Mouse (Mus musculus) thymus, postnatal 36 days (tissue): Measurements from ENCODE around the gene Tmem242.

ENCODE experiments used
- DNase-seq, 2 experiments: peaks; one replicate each; pipeline ENCODE4 v3.0.0; 2022; ENCODE audit warnings: mixed read lengths in 2 of 2

Gene Tmem242

DNA sequence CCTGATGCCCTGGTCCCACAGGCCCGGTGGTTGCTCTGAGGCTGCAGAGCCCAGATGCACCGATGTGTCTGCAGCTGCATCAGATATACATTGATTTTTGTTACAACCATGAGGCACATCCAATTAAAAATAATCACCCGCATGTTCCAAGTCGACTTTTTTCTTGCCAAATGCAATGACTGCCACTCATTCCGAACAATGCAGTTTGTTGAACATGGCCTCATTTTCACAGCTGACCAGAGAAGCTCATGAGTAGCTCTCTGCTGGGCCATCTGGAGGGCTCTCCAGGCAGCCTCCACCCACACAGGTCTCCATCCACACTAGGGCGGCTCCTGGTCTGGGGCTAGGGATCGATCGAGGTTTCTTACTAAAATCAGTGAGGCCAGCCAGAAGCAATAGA is 67.1 kb downstream of the Tmem242 start:
- no peak for DNase-seq

DNA sequence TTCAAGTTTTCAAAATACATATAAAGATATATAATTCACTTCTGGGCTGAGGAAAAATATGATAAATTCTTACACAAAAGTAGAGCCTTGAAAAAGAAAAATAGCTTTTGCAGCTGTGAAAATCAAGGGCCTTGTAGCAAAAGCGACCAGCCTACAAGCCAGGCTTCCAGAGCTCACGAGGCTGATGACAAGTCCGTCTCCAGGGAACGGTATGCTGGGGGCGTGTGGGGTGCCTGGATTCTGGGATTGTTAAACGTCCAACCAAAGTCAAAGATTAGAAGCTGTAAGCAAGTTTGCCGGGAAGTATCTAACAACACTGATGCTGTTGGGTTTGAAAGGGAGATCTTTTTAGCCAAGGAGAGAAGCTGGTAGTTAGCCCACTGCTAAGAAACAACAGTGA is 68.5 kb downstream of the Tmem242 start:
- DNase-seq: no peak

DNA sequence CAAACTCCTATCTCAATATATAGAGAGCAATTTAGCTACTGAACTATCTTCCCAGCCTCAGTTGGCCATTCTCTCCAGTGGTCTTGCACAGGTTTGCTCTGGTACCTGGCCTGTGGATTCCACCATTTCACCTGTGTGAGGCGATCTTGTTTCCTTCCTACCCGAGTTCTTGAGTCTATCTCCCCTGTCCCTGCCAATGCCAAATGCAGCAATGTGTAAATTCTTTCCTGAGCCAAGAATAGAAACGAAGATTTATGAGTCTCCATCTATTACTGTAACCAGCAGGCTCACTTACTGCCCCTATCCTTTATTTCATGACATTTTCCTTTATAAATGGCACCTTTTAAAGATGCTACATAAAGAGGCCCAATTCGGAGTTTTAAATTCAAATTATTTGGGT is 69.0 kb downstream of the Tmem242 start:
- DNase-seq: no peak

DNA sequence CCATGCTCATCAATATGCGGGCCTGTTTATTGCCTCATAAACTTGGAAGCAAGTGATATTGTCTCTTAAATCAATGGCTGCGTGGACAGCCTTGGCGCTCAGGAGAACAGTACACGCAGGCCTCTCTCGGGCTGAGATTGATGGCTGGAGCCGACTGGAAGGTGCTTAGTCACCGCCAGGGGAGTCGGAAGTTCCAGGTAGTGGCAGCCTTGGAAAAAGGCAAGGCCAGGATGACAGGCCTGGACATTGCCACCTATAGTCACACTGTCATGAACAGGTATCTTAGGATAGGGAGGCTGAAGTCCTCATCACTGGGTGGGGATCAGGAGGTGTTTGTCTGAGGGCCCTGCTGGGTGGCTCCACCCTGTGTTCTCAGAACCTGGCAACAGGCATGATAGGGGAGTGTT is 74.1 kb downstream of the Tmem242 start:
- DNase-seq: no peak
